16 mouse cellular contexts compared by ENCODE assay signal in genomic region chr2:3657376-3657775, GRCm38 (mm10).
A peak's percentile ranks its signal among the peaks of the same experiment; 100 is the strongest.
DNase-seq lines count a peak whose midpoint lies in the region; ATAC-seq and TF ChIP-seq lines count a peak whose summit lies in the region.
"Had no signal": no experiment of that assay in that cellular context is flagged by ENCODE, and none has a peak within 500 bp of the region (broad histone marks: within the 10 kb centered on the region; RNA-seq: fewer than 3 reads in every experiment).

No protein-coding gene starts in this region.

- WGBS in heart, embryonic 15.5 days = 75% methylated on average over 5 of the region's 5 CpGs
- 76% methylated on average over 5 of the region's 5 CpGs for WGBS in heart, embryonic 10.5 days
- WGBS in limb, embryonic 13.5 days = 71% methylated on average over 5 of the region's 5 CpGs
- 88% methylated on average over 5 of the region's 5 CpGs for WGBS in forebrain, embryonic 15.5 days
- WGBS in kidney, embryonic 16.5 days = 74% methylated on average over 5 of the region's 5 CpGs

- H3K79me2 ChIP-seq in C2C12 (ENCODE audit: control insufficient read depth, insufficient read depth) = no peaks in the 10 kb centered on the region

- H3K4me1 ChIP-seq in heart, embryonic 15.5 days (replicated peaks) = peaks cover 14% of the 10 kb centered on the region
- peaks cover 17% of the 10 kb centered on the region for H3K4me1 ChIP-seq in heart, embryonic 10.5 days
- H3K4me1 ChIP-seq in limb, embryonic 13.5 days = peaks cover 16% of the 10 kb centered on the region
- no peaks in the 10 kb centered on the region for H3K4me1 ChIP-seq in forebrain, embryonic 15.5 days
- peaks cover 7% of the 10 kb centered on the region; the same call in 1 of the 2 replicates for H3K4me1 ChIP-seq in kidney, embryonic 16.5 days (ENCODE audit: insufficient read depth, low read length)
- H3K4me1 ChIP-seq: neural tube, embryonic 12.5 days had no signal

- H3K27ac ChIP-seq in heart, embryonic 15.5 days = 0 out of 2 replicates have a peak overlapping the region, but pooled peaks have one; percentile 39
- no peak overlapping the region for H3K27ac ChIP-seq in heart, embryonic 10.5 days
- peak overlapping the region; percentile 8; the same call in 1 of the 2 replicates for H3K27ac ChIP-seq in limb, embryonic 13.5 days
- no peak overlapping the region for H3K27ac ChIP-seq in forebrain, embryonic 15.5 days (replicated peaks)
- no peak overlapping the region for H3K27ac ChIP-seq in kidney, embryonic 16.5 days (ENCODE audit: low read length)
- H3K27ac ChIP-seq: embryonic facial prominence, embryonic 15.5 days; forebrain, embryonic 12.5 days; intestine, embryonic 15.5 days; limb, embryonic 15.5 days; neural tube, embryonic 12.5 days had no signal

- TF ChIP-seq CTCF in C2C12 (IDR thresholded peaks at IDR 0.05; ENCODE audit: control insufficient read depth, insufficient read depth, insufficient read length) = no peak

- no peaks in the 10 kb centered on the region for H3K27me3 ChIP-seq in heart, embryonic 15.5 days
- no peaks in the 10 kb centered on the region for H3K27me3 ChIP-seq in heart, embryonic 10.5 days (ENCODE audit: insufficient read depth, poor library complexity, severe bottlenecking)
- H3K27me3 ChIP-seq in C2C12 (ENCODE audit: control insufficient read depth, insufficient read depth, insufficient read length) = no peaks in the 10 kb centered on the region
- H3K27me3 ChIP-seq in limb, embryonic 13.5 days = no peaks in the 10 kb centered on the region
- no peaks in the 10 kb centered on the region for H3K27me3 ChIP-seq in forebrain, embryonic 15.5 days
- no peaks in the 10 kb centered on the region for H3K27me3 ChIP-seq in kidney, embryonic 16.5 days (ENCODE audit: insufficient read depth, low read length)
- H3K27me3 ChIP-seq: embryonic facial prominence, embryonic 15.5 days; forebrain, embryonic 12.5 days; intestine, embryonic 15.5 days; limb, embryonic 15.5 days; neural tube, embryonic 12.5 days had no signal

- no peak overlapping the region for H3ac ChIP-seq in C2C12 (ENCODE audit: control insufficient read depth, insufficient read length, low read depth)

- no peak overlapping the region for H3K9ac ChIP-seq in heart, embryonic 15.5 days
- no peak overlapping the region for H3K9ac ChIP-seq in limb, embryonic 13.5 days
- H3K9ac ChIP-seq in forebrain, embryonic 15.5 days (replicated peaks) = no peak overlapping the region
- H3K9ac ChIP-seq in kidney, embryonic 16.5 days (replicated peaks; ENCODE audit: low read length) = no peak overlapping the region
- H3K9ac ChIP-seq: embryonic facial prominence, embryonic 15.5 days; forebrain, embryonic 12.5 days; intestine, embryonic 15.5 days; limb, embryonic 15.5 days; neural tube, embryonic 12.5 days had no signal

- no peaks in the 10 kb centered on the region for H3K79me3 ChIP-seq in C2C12 (ENCODE audit: low read depth)

- no peaks in the 10 kb centered on the region for H3K36me3 ChIP-seq in heart, embryonic 15.5 days
- H3K36me3 ChIP-seq in heart, embryonic 10.5 days = no peaks in the 10 kb centered on the region
- no peaks in the 10 kb centered on the region for H3K36me3 ChIP-seq in C2C12 (ENCODE audit: control insufficient read depth, insufficient read depth)
- no peaks in the 10 kb centered on the region for H3K36me3 ChIP-seq in limb, embryonic 13.5 days
- H3K36me3 ChIP-seq in forebrain, embryonic 15.5 days = no peaks in the 10 kb centered on the region
- H3K36me3 ChIP-seq in kidney, embryonic 16.5 days (ENCODE audit: insufficient read depth, low read length) = no peaks in the 10 kb centered on the region
- H3K36me3 ChIP-seq: embryonic facial prominence, embryonic 15.5 days; forebrain, embryonic 12.5 days; G1E; intestine, embryonic 15.5 days; limb, embryonic 15.5 days; neural tube, embryonic 12.5 days had no signal

- H3K9me3 ChIP-seq in heart, embryonic 15.5 days (replicated peaks) = no peaks in the 10 kb centered on the region
- H3K9me3 ChIP-seq in heart, embryonic 10.5 days = no peaks in the 10 kb centered on the region
- no peaks in the 10 kb centered on the region for H3K9me3 ChIP-seq in limb, embryonic 13.5 days
- H3K9me3 ChIP-seq in forebrain, embryonic 15.5 days = no peaks in the 10 kb centered on the region
- H3K9me3 ChIP-seq in kidney, embryonic 16.5 days (ENCODE audit: low read length) = no peaks in the 10 kb centered on the region
- H3K9me3 ChIP-seq: embryonic facial prominence, embryonic 15.5 days; forebrain, embryonic 12.5 days; G1E; intestine, embryonic 15.5 days; limb, embryonic 15.5 days; neural tube, embryonic 12.5 days had no signal

- no peak overlapping the region for H3K4me2 ChIP-seq in heart, embryonic 15.5 days
- H3K4me2 ChIP-seq in limb, embryonic 13.5 days (replicated peaks) = no peak overlapping the region
- H3K4me2 ChIP-seq in forebrain, embryonic 15.5 days (replicated peaks) = no peak overlapping the region
- H3K4me2 ChIP-seq in kidney, embryonic 16.5 days (replicated peaks; ENCODE audit: low read depth, low read length) = no peak overlapping the region
- H3K4me2 ChIP-seq: embryonic facial prominence, embryonic 15.5 days; forebrain, embryonic 12.5 days; intestine, embryonic 15.5 days; limb, embryonic 15.5 days; neural tube, embryonic 12.5 days had no signal

- no peak for ATAC-seq in heart, embryonic 15.5 days (replicated peaks; ENCODE audit: insufficient number of reproducible peaks, insufficient read depth, low FRiP score, low read depth)
- no peak for ATAC-seq in limb, embryonic 13.5 days (ENCODE audit: low FRiP score, low read depth)
- ATAC-seq in forebrain, embryonic 15.5 days (replicated peaks) = no peak
- no peak for ATAC-seq in kidney, embryonic 16.5 days (ENCODE audit: low FRiP score, low TSS enrichment)

- DNase-seq in heart, embryonic 10.5 days (ENCODE audit: low spot score) = no peak
- peak; percentile 37 to 45 for DNase-seq in natural killer cell, adult 2 months (ENCODE audit: low spot score in 2 of 2)
- DNase-seq in left cerebral cortex, adult 9 months (ENCODE audit: low spot score in 2 of 2) = no peak
- DNase-seq: cerebellum, adult 2 months; midbrain, embryonic 14.5 days had no signal

- H3K4me3 ChIP-seq in heart, embryonic 15.5 days = no peak overlapping the region
- H3K4me3 ChIP-seq in heart, embryonic 10.5 days = no peak overlapping the region
- H3K4me3 ChIP-seq in C2C12 (ENCODE audit: insufficient read depth, poor library complexity, severe bottlenecking) = no peak overlapping the region
- H3K4me3 ChIP-seq in limb, embryonic 13.5 days = no peak overlapping the region
- no peak overlapping the region for H3K4me3 ChIP-seq in forebrain, embryonic 15.5 days
- H3K4me3 ChIP-seq in kidney, embryonic 16.5 days (ENCODE audit: low read length) = no peak overlapping the region
- H3K4me3 ChIP-seq: embryonic facial prominence, embryonic 15.5 days; forebrain, embryonic 12.5 days; intestine, embryonic 15.5 days; limb, embryonic 15.5 days; neural tube, embryonic 12.5 days had no signal

TF ChIP-seq in C2C12, 6 proteins besides CTCF, POLR2A, EP300 and RAD21:
- TF ChIP-seq CEBPB (IDR thresholded peaks at IDR 0.05; ENCODE audit: low read depth) (no peak), MYOD1 (IDR thresholded peaks at IDR 0.05; ENCODE audit: control insufficient read depth, insufficient read length, low read depth) (peak; percentile 32), FOSL1 (IDR thresholded peaks at IDR 0.05; ENCODE audit: insufficient read depth, low read length, poor library complexity, severe bottlenecking) (no peak), USF1 (IDR thresholded peaks at IDR 0.05; ENCODE audit: low read depth) (no peak)

Comparison
In these comparisons a context has a peak if more than half of its experiments do, and no peak if none do; other contexts are left out.
1. H3K27ac ChIP-seq: peak in heart, embryonic 15.5 days (single experiment) and limb, embryonic 13.5 days (single experiment); none in heart, embryonic 10.5 days (single experiment), forebrain, embryonic 15.5 days (single experiment) and kidney, embryonic 16.5 days (single experiment).
2. DNase-seq: peak in natural killer cell, adult 2 months (2 of 2); none in heart, embryonic 10.5 days (single experiment) and left cerebral cortex, adult 9 months (0 of 2).